Mouse (Mus musculus): Measurements from ENCODE around the gene Mrps24. TPM values are rescaled to one million over a fixed set of nuclear protein-coding genes. Genes with fewer than 3 reads are reported as not detected.

Gene Mrps24
- polyA plus RNA-seq, 1 experiment from 2014 or later, result 178 TPM

- H3K9me3 ChIP-seq (replicated peaks), result no peaks in the 10 kb centered on the region
- H3K27ac ChIP-seq (replicated peaks), result no peak overlapping the region
- H3K4me1 ChIP-seq, result 0 out of 2 replicates have a peak, but pooled peaks cover 5% of the 10 kb centered on the region
- H3K27me3 ChIP-seq, result no peaks in the 10 kb centered on the region
- no peak overlapping the region for H3K9ac ChIP-seq
- H3K4me2 ChIP-seq (replicated peaks), result no peak overlapping the region
- no peak for ATAC-seq (ENCODE audit: insufficient number of reproducible peaks, low FRiP score, low TSS enrichment, low read depth)
- 87% methylated on average over 4 of the region's 4 CpGs for WGBS
- no peaks in the 10 kb centered on the region for H3K36me3 ChIP-seq
- no peak overlapping the region for H3K4me3 ChIP-seq (replicated peaks)
Measured at GRCm38 (mm10) chr11:5734323-5734722, 18.8 kb upstream of the Mrps24 start.

DNA sequence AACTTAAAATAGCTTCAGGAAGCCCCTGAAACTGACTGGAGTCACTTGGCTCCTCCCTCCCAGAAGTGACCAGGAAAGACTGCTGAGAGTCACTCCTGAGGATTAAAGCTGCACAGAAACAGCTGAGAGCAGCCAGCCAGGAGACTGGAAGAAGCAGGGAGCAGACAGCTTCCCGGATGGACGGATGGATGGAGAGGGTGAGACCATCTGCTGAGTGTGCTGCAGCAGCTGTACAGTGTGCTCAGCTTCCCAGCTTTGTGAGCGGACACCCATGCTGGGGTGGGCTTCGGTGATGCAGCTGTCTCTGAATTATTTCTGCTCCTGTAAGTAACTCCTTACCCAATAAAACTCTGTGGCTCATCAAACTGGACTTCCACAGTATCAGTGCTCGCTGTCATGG is 16.9 kb upstream of the Mrps24 start:
- Histone ChIP-seq H3K27me3 (no peaks in the 10 kb centered on the region), H3K4me3 (replicated peaks) (no peak overlapping the region), H3K9me3 (replicated peaks) (no peaks in the 10 kb centered on the region), H3K4me1 (0 out of 2 replicates have a peak, but pooled peaks cover 8% of the 10 kb centered on the region), H3K36me3 (no peaks in the 10 kb centered on the region), H3K4me2 (replicated peaks) (no peak overlapping the region), H3K9ac (no peak overlapping the region), H3K27ac (replicated peaks) (peak overlapping the region; percentile 55; the same call in 1 of the 2 replicates)
- 63% methylated on average over 5 of the region's 5 CpGs for WGBS
- ATAC-seq (ENCODE audit: insufficient number of reproducible peaks, low FRiP score, low TSS enrichment, low read depth), result peak; percentile 73; the same call in 1 of the 2 replicates

- no peak for ATAC-seq (ENCODE audit: insufficient number of reproducible peaks, low FRiP score, low TSS enrichment, low read depth)
- no peak overlapping the region for H3K4me2 ChIP-seq (replicated peaks)
- 0 out of 2 replicates have a peak, but pooled peaks cover 8% of the 10 kb centered on the region for H3K4me1 ChIP-seq
- H3K36me3 ChIP-seq, result peaks cover 3% of the 10 kb centered on the region; the same call in 1 of the 2 replicates
- WGBS, result 86% methylated on average over 9 of the region's 9 CpGs
- H3K9me3 ChIP-seq (replicated peaks), result no peaks in the 10 kb centered on the region
- H3K27ac ChIP-seq (replicated peaks), result no peak overlapping the region
- no peaks in the 10 kb centered on the region for H3K27me3 ChIP-seq
- no peak overlapping the region for H3K4me3 ChIP-seq (replicated peaks)
- H3K9ac ChIP-seq, result no peak overlapping the region
Measured at GRCm38 (mm10) chr11:5729582-5729981, 14.1 kb upstream of the Mrps24 start.

- no peak overlapping the region for H3K4me3 ChIP-seq (replicated peaks)
- H3K27ac ChIP-seq (replicated peaks), result no peak overlapping the region
- no peaks in the 10 kb centered on the region for H3K4me1 ChIP-seq
- no peak for ATAC-seq (ENCODE audit: insufficient number of reproducible peaks, low FRiP score, low TSS enrichment, low read depth)
- WGBS, result 94% methylated on average over 12 of the region's 12 CpGs
- peaks cover 73% of the 10 kb centered on the region for H3K36me3 ChIP-seq
- no peaks in the 10 kb centered on the region for H3K9me3 ChIP-seq (replicated peaks)
- no peak overlapping the region for H3K4me2 ChIP-seq (replicated peaks)
- no peak overlapping the region for H3K9ac ChIP-seq
- H3K27me3 ChIP-seq, result no peaks in the 10 kb centered on the region
Measured at GRCm38 (mm10) chr11:5718611-5719354, 3.3 kb upstream of the Mrps24 start.

GRCm38 (mm10) chr11:5716938-5717705 is 1.6 kb upstream of the Mrps24 start:
- no peaks in the 10 kb centered on the region for H3K4me1 ChIP-seq
- H3K4me2 ChIP-seq (replicated peaks), result no peak overlapping the region
- H3K9me3 ChIP-seq (replicated peaks), result no peaks in the 10 kb centered on the region
- no peak overlapping the region for H3K27ac ChIP-seq (replicated peaks)
- H3K9ac ChIP-seq, result no peak overlapping the region
- H3K27me3 ChIP-seq, result no peaks in the 10 kb centered on the region
- no peak for ATAC-seq (ENCODE audit: insufficient number of reproducible peaks, low FRiP score, low TSS enrichment, low read depth)
- no peak overlapping the region for H3K4me3 ChIP-seq (replicated peaks)
- 92% methylated on average over 34 of the region's 34 CpGs for WGBS
- H3K36me3 ChIP-seq, result peaks cover 59% of the 10 kb centered on the region

DNA sequence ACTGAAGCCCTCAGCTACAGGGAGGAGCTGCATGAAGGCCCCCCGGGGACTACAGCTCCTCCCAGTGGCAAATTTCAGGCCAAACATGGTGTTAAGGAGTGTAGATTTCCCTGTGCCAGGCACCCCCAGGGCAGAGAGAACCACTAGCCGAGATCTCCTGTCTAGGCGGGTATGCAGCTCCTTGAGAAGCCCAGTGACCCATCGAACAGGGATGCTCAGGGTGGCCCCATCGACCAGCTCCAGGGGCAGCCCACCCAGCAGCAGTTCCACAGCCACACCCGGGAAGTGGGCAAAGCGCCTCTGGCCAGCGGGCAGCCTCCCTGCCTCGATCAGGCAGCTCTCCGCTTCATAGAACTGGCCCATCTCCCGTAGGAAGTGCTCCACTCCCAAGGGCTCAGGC is 766 bp upstream of the Mrps24 start:
- Histone ChIP-seq H3K4me2 (replicated peaks) (no peak overlapping the region), H3K36me3 (peaks cover 52% of the 10 kb centered on the region), H3K9ac (no peak overlapping the region), H3K27ac (replicated peaks) (no peak overlapping the region), H3K4me1 (no peaks in the 10 kb centered on the region), H3K4me3 (replicated peaks) (no peak overlapping the region), H3K9me3 (replicated peaks) (no peaks in the 10 kb centered on the region), H3K27me3 (no peaks in the 10 kb centered on the region)
- 88% methylated on average over 11 of the region's 11 CpGs for WGBS
- ATAC-seq (ENCODE audit: insufficient number of reproducible peaks, low FRiP score, low TSS enrichment, low read depth), result no peak

- 91% methylated on average over 9 of the region's 9 CpGs for WGBS
- Histone ChIP-seq H3K4me1 (no peaks in the 10 kb centered on the region), H3K4me2 (replicated peaks) (no peak overlapping the region), H3K27ac (replicated peaks) (no peak overlapping the region), H3K9ac (no peak overlapping the region), H3K27me3 (no peaks in the 10 kb centered on the region), H3K4me3 (replicated peaks) (no peak overlapping the region), H3K9me3 (replicated peaks) (no peaks in the 10 kb centered on the region), H3K36me3 (peaks cover 48% of the 10 kb centered on the region)
- ATAC-seq (ENCODE audit: insufficient number of reproducible peaks, low FRiP score, low TSS enrichment, low read depth), result no peak
Measured at GRCm38 (mm10) chr11:5715179-5715578, 301 bp downstream of the Mrps24 start.

- peaks cover 13% of the 10 kb centered on the region for H3K4me1 ChIP-seq
- peak overlapping the region; percentile 77 for H3K4me3 ChIP-seq (replicated peaks)
- peak overlapping the region; percentile 86 for H3K9ac ChIP-seq
- 18% methylated on average over 49 of the region's 50 CpGs for WGBS
- no peaks in the 10 kb centered on the region for H3K27me3 ChIP-seq
- peak overlapping the region; percentile 67 for H3K4me2 ChIP-seq (replicated peaks)
- peak overlapping the region; percentile 55; the same call in 1 of the 2 replicates for H3K27ac ChIP-seq (replicated peaks)
- peaks cover 15% of the 10 kb centered on the region for H3K36me3 ChIP-seq
- peak; percentile 93 for ATAC-seq (ENCODE audit: insufficient number of reproducible peaks, low FRiP score, low TSS enrichment, low read depth)
- no peaks in the 10 kb centered on the region for H3K9me3 ChIP-seq (replicated peaks)
Measured at GRCm38 (mm10) chr11:5707530-5708353, 7.7 kb downstream of the Mrps24 start.

DNA sequence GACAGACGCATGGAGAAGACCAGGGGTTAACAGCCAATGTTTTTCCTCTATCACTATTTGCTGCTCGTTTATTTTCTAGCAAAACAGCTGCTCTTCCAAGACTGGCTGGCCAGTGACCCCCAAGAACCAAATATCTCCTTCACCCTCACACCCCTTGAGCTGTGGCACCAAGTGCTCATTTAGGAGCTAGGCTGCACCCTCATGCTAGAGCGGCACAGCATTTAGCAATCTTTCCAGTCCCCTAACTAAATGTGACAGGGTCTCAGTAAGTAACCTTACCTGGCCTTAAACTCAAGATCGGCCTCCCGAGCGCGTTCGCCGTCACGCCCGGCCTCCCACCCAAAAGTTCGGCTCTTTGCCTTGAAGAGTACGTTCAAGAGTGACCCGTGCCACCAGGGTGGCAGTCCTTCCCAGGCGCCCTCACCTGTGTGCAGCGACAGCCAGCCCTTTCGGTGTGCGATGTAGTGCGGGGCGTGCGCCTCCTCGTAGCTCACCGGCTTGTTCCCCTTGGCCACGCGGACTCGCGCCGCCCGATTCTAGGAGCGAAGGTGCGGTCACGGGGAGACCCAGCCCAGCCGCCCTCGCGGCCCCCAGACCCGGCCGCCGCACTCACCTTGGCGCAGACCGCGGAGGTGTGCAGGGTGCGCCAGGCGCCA is 8.5 kb downstream of the Mrps24 start:
- H3K4me1 ChIP-seq, result peaks cover 13% of the 10 kb centered on the region
- H3K4me2 ChIP-seq (replicated peaks), result peak overlapping the region; percentile 67
- H3K27me3 ChIP-seq, result no peaks in the 10 kb centered on the region
- H3K27ac ChIP-seq (replicated peaks), result peak overlapping the region; percentile 55; the same call in 1 of the 2 replicates
- ATAC-seq (ENCODE audit: insufficient number of reproducible peaks, low FRiP score, low TSS enrichment, low read depth), result peak; percentile 73
- H3K9ac ChIP-seq, result peak overlapping the region; percentile 86
- WGBS, result under 1% methylated on average over 43 of the region's 43 CpGs
- no peaks in the 10 kb centered on the region for H3K9me3 ChIP-seq (replicated peaks)
- H3K36me3 ChIP-seq, result peaks cover 17% of the 10 kb centered on the region
- H3K4me3 ChIP-seq (replicated peaks), result peak overlapping the region; percentile 77

GRCm38 (mm10) chr11:5705972-5706371 is 9.5 kb downstream of the Mrps24 start:
- 89% methylated on average over 9 of the region's 9 CpGs for WGBS
- Histone ChIP-seq H3K36me3 (peaks cover 17% of the 10 kb centered on the region), H3K27ac (replicated peaks) (no peak overlapping the region), H3K4me3 (replicated peaks) (peak overlapping the region; percentile 77; the same call in 1 of the 2 replicates), H3K27me3 (no peaks in the 10 kb centered on the region), H3K4me1 (peaks cover 13% of the 10 kb centered on the region), H3K9me3 (replicated peaks) (no peaks in the 10 kb centered on the region), H3K9ac (no peak overlapping the region), H3K4me2 (replicated peaks) (peak overlapping the region; percentile 67)
- ATAC-seq (ENCODE audit: insufficient number of reproducible peaks, low FRiP score, low TSS enrichment, low read depth), result no peak
